Mouse (Mus musculus): ENCODE measurements at regions not wholly inside any gene's neighbourhood (a gene's known extent, or its start where the extent isn't known, plus 50 kb on each side); places are given as distances from the start of the nearest gene placed in this dataset.
"Not testable (repeated sequence)": the region's sequence is repeated elsewhere in the genome, so short reads cannot be mapped to it uniquely, and the experiment has no call there.

DNA sequence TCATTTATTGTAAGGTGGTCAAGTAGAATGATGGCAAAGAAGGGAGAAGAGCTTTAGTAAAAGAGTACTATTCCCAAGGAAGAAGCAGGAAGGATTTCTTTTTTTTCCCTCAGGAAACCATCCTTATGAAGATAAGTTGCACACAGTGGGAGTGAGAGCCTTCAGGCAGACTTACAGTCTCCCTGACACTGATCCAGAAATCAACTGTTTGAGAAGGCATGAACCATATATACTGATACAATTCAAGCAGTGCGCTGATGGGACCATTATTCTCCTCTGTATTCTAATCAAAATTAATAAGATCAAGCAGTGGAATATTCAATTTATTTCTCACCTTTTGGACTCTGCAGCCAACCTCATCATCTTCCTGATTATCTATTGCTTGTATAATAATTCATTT is 337.5 kb downstream of the Pros1 start:
- no peak for DNase-seq (ENCODE audit: low read depth, low spot score)
- TF ChIP-seq POLR2AphosphoS2 (IDR thresholded peaks at IDR 0.05; ENCODE audit: low read length) (no peak), RAD21 (IDR thresholded peaks at IDR 0.05; ENCODE audit: low read depth, low read length) (no peak), POLR2A (IDR thresholded peaks at IDR 0.05; ENCODE audit: control insufficient read depth in 1 of 2, insufficient read depth in 1 of 2, low read depth in 1 of 2, low read length in 2 of 2, poor library complexity in 1 of 2) (no peak), CHD2 (IDR thresholded peaks at IDR 0.05; ENCODE audit: low read length) (no peak), SMC3 (IDR thresholded peaks at IDR 0.05; ENCODE audit: low read depth, low read length) (no peak), GABPA (IDR thresholded peaks at IDR 0.05; ENCODE audit: low read depth, low read length) (no peak), USF2 (IDR thresholded peaks at IDR 0.05; ENCODE audit: borderline replicate concordance in 1 of 2, insufficient read depth in 1 of 2, low read depth in 1 of 2, low read length in 2 of 2) (no peak), USF1 (IDR thresholded peaks at IDR 0.05; ENCODE audit: low read depth, low read length) (no peak), ZKSCAN1 (IDR thresholded peaks at IDR 0.05; ENCODE audit: low read depth, low read length) (no peak), TAL1 (IDR thresholded peaks at IDR 0.05; ENCODE audit: low read length) (no peak)
- no peak overlapping the region for H3K9ac ChIP-seq (ENCODE audit: control insufficient read depth, low read depth, low read length, poor library complexity, severe bottlenecking)
- H3K27ac ChIP-seq (ENCODE audit: control insufficient read depth, low read depth, low read length), result no peak overlapping the region
- no peaks in the 10 kb centered on the region for H3K4me1 ChIP-seq (ENCODE audit: control insufficient read depth in 1 of 2, insufficient read depth in 2 of 2, low read length in 2 of 2)
- H3K4me3 ChIP-seq (ENCODE audit: control insufficient read depth in 1 of 2, insufficient read depth in 1 of 2, low read depth in 2 of 2, low read length in 2 of 2), result no peak overlapping the region
- H3K9me3 ChIP-seq (replicated peaks; ENCODE audit: insufficient read depth, low read length), result no peaks in the 10 kb centered on the region
- no peaks in the 10 kb centered on the region for H3K27me3 ChIP-seq (ENCODE audit: control insufficient read depth in 1 of 2, insufficient read depth in 2 of 2, low read length in 2 of 2)
- no peaks in the 10 kb centered on the region for H3K36me3 ChIP-seq (ENCODE audit: control insufficient read depth in 1 of 2, insufficient read depth in 2 of 2, low read length in 2 of 2)
- no peaks in the 10 kb centered on the region for H3K79me2 ChIP-seq (ENCODE audit: control insufficient read depth, insufficient read depth, low read length, poor library complexity)

DNA sequence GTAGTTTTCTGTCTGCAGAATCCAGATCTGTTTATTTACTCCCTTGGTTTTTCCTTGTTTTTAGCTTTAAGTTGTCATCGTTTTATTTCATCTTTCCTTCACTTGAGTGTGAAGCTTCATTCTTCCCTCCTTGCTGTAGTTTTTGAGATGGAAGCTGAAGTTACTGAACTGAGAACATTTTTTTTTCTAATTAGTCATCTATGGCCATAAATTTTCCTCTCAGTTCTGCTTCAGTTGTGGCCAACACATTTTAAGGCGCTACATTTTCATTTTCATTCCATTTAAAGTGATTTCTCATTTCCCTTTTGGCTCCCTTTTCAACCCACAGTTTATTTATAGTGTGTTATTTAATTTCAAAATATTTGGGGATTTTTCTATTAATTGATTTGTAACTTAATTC is 340.5 kb downstream of the Pros1 start:
- Histone ChIP-seq H3K9me3 (replicated peaks; ENCODE audit: insufficient read depth, low read length) (no peaks in the 10 kb centered on the region), H3K4me1 (ENCODE audit: control insufficient read depth in 1 of 2, insufficient read depth in 2 of 2, low read length in 2 of 2) (no peaks in the 10 kb centered on the region), H3K27ac (ENCODE audit: control insufficient read depth, low read depth, low read length) (no peak overlapping the region), H3K27me3 (ENCODE audit: control insufficient read depth in 1 of 2, insufficient read depth in 2 of 2, low read length in 2 of 2) (no peaks in the 10 kb centered on the region), H3K36me3 (ENCODE audit: control insufficient read depth in 1 of 2, insufficient read depth in 2 of 2, low read length in 2 of 2) (no peaks in the 10 kb centered on the region), H3K9ac (ENCODE audit: control insufficient read depth, low read depth, low read length, poor library complexity, severe bottlenecking) (no peak overlapping the region), H3K79me2 (ENCODE audit: control insufficient read depth, insufficient read depth, low read length, poor library complexity) (no peaks in the 10 kb centered on the region), H3K4me3 (ENCODE audit: control insufficient read depth in 1 of 2, insufficient read depth in 1 of 2, low read depth in 2 of 2, low read length in 2 of 2) (no peak overlapping the region)
- DNase-seq (ENCODE audit: low read depth, low spot score), result no peak
- TF ChIP-seq MAZ (IDR thresholded peaks at IDR 0.05; ENCODE audit: low read depth, low read length) (no peak), RAD21 (IDR thresholded peaks at IDR 0.05; ENCODE audit: low read depth, low read length) (no peak), ZNF384 (IDR thresholded peaks at IDR 0.05; ENCODE audit: low read depth, low read length) (no peak), E2F4 (IDR thresholded peaks at IDR 0.05; ENCODE audit: borderline replicate concordance, low read depth, low read length) (no peak), CTCF (IDR thresholded peaks at IDR 0.05 in 2 of 3, conservative IDR thresholded peaks at IDR 0.05 in 1 of 3; ENCODE audit: control insufficient read depth in 1 of 3, insufficient read depth in 1 of 3, low read depth in 2 of 3, low read length in 3 of 3, poor library complexity in 1 of 3, severe bottlenecking in 1 of 3) (no peak), JUND (IDR thresholded peaks at IDR 0.05; ENCODE audit: low read depth, low read length) (no peak), MEF2A (IDR thresholded peaks at IDR 0.05; ENCODE audit: extremely low read depth, insufficient replicate concordance, low read depth, low read length, poor library complexity, severe bottlenecking) (no peak)

DNA sequence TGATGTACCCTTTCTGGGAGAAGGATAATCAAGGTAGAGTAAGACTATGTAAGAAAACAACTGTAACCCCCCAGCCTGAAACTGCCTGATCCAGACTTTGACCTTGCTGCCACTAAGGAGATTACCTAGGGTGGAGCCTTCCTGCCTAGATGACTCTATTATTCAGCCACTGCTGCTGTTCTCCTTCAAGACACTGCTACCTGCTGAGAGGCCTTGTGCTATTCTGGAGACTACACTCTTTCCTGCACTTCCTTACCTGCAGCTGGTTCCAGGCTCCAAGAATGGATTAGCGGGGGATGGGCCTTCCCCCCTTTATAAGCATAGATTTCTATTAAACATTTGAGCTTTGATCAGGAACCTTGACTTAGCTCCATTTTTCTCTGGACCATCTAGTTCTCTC is 359.4 kb downstream of the Pros1 start:
- H3K9me3 ChIP-seq (replicated peaks; ENCODE audit: insufficient read depth, low read length); H3K9ac ChIP-seq (ENCODE audit: control insufficient read depth, low read depth, low read length, poor library complexity, severe bottlenecking); H3K4me1 ChIP-seq (ENCODE audit: control insufficient read depth in 1 of 2, insufficient read depth in 2 of 2, low read length in 2 of 2); H3K79me2 ChIP-seq (ENCODE audit: control insufficient read depth, insufficient read depth, low read length, poor library complexity); H3K27ac ChIP-seq (ENCODE audit: control insufficient read depth, low read depth, low read length); H3K27me3 ChIP-seq (ENCODE audit: control insufficient read depth in 1 of 2, insufficient read depth in 2 of 2, low read length in 2 of 2); H3K36me3 ChIP-seq (ENCODE audit: control insufficient read depth in 1 of 2, insufficient read depth in 2 of 2, low read length in 2 of 2); H3K4me3 ChIP-seq (ENCODE audit: control insufficient read depth in 1 of 2, insufficient read depth in 1 of 2, low read depth in 2 of 2, low read length in 2 of 2); DNase-seq (ENCODE audit: low read depth, low spot score): not testable (repeated sequence)

Data from MEL (cell line).